Mouse (Mus musculus): ENCODE data around the gene Gm17655.
A peak's percentile ranks its signal among the peaks of the same experiment; 100 is the strongest.
"Not testable (repeated sequence)": the region's sequence is repeated elsewhere in the genome, so short reads cannot be mapped to it uniquely, and the experiment has no call there.

The Gm17655 gene

GRCm38 (mm10) chr5:110072413-110072812 is at the start of gene Gm17655:
TSS of gene Gm17655 (minus strand) at chr5:110072513.
- DNase-seq, result not testable (repeated sequence)

- peak; percentile 91 for DNase-seq
Observed at GRCm38 (mm10) chr5:110109991-110110441, 37.7 kb upstream of the Gm17655 start, which contains the start of gene Zfp605. TSS of gene Zfp605 (plus strand) at chr5:110110092.

DNA sequence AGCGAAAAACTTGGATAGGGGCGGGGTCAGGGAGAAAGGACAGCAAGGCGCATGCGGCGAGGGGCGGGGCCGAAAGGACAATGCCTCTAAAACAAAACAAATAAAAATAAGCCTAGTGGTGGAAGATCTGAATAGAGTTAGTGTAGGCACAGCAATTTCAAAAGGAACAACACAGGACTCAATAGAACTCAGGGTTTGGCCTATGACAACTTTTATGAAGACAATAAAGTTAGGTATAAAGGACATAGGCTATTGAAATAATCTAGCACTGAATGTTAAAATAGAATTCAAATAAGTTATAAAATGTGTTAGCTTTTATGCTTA is 36.0 kb upstream of the Gm17655 start:
- DNase-seq, result no peak

DNA sequence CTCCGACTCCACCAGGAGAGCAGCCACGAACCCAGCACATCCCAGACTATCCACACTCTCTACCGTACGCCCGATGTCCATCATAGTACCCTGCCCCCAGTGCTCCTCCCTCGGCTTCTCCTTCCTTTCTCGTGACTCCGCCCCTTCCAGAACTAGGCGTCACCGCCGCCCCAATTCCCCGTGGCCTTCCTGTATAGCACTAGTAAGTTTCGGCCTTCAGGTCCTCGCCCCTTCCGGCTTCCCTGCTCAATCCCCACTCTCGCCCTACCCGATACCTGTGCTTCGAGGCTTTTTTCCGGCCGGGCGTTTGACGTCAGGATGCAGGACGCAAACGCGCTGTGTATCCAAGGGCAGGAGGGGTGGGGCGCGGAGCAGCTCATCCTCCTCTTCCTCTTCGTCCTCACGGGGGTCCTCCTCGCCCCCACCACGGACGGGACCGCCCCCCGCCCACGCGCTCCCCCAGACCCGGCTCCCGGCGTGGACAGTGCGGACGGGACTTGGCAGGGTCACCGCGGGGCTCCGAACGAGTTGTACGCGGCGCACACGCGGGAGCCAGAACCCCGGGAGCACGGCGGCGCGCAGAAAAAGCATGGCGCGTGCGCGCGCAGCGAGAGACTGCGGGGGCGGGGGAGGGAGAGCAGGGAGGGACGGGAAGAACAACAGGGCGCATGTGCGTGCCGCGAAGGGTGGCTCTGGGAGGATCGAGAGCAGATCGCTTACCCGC is 35.4 kb upstream of the Gm17655 start, which contains the start of gene Gtpbp6:
TSS of gene Gtpbp6 (minus strand) at position 617 of the 724 bp plus-strand sequence.
- peak; percentile 96 for DNase-seq

DNA sequence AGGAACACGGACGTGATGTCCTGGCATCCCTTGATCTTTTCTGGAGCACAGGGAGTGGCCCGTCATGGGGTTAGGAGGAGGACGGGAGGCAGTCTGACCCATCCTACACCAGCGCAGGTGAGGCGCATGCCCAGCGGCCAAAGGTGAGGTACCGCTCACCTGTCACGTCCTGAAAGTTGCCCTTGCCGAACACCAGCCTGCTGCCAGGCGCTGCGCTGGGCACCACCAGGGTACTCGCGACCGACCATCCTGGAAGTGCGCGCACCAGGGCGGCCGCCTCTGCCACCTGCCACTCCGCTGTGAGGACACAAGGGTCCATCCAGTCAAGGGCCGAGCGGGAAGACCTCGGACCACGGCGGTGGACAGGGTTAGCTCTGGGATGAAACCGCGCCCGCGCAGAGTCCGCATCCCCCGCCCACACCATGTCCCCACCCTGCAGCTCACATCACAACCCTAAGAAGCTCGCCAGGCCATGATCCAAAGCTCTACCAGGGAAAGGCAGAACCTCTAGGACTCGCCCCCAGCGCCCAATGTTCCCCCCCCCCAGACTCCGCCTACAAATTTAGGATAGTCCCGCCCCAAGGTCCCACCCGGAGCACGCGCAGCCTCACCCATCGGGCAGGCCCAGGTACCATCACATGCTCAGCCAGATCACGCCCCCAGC is 34.7 kb upstream of the Gm17655 start:
- DNase-seq, result peak; percentile 55

DNA sequence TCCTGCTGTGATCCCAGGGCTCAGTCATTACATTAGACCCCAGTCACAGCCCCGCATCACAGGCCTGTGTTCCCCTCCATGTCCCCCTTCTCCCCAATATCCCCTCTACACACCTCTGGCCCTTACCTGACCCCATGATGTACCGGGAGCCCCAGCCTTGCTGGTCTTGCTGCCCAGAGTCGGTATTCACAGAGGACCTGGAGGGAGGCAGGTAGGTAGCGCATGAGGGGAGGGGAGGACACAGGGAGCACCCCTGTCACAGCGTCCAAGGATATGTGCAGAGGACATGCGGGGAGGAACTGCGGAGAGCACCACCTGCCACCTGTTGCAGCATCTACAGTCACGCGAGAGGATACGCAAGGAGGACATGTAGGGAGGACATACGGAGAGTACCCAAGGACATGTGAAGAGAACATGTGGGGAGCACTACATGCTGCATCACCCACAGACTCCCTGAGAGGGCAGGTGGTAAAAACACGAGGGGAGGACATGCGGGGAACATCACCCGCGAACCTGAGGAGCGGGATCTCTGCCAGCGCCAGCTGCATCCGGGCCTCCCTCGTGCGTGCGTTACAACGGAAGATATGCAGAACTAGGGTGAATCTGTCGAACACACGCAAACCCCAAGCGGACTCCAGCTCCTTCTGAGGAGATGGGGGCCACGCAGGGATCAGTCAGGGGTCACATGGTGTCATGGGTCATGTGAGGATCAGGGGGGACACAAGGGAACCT is 34.0 kb upstream of the Gm17655 start:
- no peak for DNase-seq

DNA sequence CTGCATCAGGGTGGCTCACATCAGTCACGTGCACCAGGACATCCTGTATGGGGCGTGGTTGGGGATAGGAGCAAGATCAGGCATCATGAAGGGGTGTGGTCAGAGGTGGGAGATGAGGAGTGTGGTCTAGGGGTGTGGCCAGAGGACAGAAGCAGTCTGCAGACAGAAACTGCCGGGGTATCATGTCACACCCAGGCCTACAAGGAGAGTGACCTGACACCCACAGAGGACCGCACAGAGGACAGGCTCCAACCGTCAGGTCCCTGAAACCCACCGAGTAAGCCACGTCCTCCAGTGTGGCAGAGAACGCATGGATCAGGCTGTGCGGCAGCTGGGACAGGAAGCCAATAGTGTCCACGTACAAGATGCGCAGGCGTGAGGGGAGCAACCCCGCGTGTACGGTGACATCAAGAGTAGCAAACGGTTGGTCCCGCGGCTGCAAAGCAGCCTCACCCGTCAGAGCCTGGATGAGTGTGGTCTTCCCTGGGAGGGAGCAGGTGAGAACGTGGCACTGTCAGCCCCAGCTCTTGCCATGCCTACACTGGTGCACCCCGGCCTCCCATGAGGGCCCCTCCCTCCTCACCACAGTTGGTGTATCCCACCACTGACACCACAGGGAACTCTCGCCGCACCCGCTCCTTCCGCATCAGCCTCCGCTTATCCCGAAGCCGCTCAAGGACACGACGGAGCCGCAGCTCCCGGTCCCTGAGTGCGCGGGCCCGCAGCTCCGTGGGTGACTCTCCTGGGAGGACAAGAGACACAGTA is 32.5 kb upstream of the Gm17655 start:
- no peak for DNase-seq

GRCm38 (mm10) chr5:110103901-110104615 is 31.7 kb upstream of the Gm17655 start:
- no peak for DNase-seq

DNA sequence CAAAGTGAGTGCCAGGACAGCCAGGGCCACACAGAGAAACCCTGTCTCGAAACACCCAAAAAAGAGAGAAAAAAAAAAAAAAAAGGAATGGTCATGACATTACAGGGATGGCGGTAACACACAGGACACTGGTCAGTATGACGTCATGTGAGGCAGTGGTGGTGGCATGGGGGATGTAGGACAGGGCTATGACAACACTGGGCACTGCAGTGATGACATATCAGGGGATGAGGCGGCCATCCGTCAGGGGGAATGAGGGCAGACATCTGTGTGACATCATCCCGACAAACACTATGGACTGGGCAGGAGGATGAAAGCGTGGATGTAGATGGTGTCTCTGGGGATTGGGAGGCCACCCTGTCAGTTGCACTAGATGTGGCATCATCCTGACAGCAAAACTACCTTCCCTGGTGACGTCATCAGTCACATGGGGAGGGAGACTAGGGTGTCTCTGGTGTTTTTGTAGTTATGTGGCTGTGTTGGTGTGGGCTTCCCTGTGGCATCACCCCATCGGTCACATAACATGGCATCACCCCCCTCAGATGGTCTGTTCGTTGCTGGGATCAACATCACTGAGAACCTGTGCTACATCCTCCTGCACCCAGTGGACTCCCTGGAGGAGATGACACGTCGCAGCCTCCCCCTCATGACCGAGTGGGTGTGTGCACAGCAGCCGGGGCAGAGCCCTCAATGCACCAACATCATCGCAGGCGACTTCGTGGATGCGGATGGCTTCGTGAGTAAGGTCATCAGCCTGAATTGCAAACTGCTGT is 30.7 kb upstream of the Gm17655 start:
- DNase-seq, result no peak

DNA sequence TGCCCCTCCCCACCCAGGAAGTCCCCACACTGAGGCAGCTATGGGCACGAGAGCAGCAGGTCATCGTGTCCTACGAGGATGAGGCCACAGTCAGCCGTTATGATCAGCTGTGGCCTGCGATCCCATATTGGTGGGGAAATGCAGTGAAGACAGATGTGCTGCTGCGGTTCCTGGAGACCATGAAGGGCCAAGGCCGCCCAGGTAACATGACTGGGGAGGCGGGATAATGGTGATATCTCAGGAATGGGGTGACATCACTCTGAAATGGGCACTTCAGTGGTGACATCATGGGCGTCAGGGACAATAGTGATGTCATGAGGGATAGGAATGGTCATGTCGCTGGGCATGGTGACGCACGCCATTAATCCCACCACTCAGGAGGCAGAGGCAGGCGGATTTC is 30.1 kb upstream of the Gm17655 start:
- DNase-seq, result no peak

- peak; percentile 55 for DNase-seq
Observed at GRCm38 (mm10) chr5:110101716-110102347, 29.5 kb upstream of the Gm17655 start.

GRCm38 (mm10) chr5:110100921-110101631 is 28.8 kb upstream of the Gm17655 start:
- DNase-seq, result peak; percentile 49

DNA sequence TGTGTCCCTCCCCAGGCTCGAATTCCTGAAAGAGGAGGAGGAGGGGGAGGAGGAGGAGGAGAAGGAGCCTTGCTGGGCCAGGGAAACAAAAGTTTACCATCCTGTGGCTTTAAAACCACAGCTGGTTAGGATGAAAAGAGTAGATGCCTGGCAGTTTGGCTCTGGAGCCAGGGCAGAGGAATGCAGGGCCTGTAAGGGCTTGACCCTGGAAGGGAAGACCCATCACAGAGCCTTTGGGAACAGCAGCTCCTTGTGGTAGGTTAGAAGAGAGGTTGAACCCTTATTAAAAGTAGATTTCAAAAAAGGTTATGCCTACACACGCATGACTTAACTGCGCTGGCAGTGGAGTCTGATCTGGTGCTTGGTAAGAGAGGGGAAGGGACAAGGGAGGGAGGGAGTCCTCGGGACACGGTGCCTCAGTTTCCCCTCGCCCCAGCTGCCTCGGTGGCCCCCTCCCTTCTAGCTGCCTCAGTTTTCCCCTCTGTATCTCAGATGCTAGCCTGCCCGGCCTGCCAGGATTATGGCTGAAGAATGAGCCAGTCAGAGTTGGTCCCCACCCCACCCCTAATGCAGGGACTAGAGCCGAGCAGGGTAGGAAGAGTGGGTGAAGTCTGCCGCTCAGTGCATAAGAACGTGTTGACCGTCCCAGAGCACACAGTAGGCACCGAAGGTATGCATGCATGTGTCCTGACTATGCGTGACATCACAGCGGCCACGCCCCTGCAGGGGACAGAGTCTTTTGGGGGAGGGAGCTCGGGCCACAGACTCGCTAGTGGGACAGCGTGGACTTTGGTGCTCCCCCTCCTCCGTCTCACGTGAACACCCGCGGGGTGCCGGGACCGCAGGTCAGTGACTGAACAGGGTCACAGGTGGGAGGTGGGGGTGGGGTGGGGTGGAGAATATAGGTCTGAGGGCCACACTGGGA is 27.6 kb upstream of the Gm17655 start, which contains the start of gene Plcxd1:
TSS of gene Plcxd1 (plus strand) at position 314 of the 925 bp plus-strand sequence.
- DNase-seq, result peak; percentile 62

DNA sequence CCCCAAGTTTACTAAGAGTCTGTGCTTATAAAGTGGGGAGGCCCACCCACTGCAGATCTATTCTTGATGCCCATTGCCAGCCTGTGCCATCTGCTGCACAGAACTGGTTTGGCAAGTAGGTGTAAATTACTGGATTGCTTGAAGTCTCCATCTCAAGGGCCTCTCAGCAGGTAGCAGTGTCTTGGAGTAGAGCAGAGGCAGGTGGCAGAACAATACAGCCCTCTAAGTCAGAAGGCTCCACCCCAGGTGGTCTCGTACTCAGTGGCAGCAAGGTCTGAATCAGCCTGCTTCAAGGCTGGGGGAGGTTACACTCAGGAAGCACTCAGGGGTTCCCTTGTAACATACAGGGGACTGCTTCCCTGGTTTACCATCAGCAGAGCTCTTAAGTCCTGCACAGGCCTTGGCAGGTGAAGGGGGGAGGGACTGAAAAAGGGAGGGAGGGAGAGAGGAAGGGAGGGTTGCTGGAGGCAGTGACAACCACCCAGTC is 26.7 kb upstream of the Gm17655 start:
- DNase-seq, result no peak

DNA sequence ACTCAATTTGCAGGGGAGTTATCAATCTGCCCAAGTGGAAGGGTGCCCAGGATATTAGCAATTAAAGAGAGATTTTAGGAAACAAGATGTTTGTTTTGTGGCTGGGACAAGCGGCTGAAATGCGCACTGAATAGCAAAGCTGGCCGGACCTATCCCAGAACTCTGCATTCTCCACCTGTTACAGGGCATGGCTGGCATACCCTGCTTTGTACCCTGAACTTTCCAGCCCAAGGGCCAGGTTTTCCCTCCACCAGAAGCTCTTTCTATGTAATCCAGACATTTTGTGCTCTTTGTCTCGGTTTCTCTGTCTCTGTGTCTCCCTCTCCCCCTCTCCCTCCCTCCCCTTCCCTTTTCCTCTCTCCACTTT is 22.5 kb upstream of the Gm17655 start:
- no peak for DNase-seq

DNA sequence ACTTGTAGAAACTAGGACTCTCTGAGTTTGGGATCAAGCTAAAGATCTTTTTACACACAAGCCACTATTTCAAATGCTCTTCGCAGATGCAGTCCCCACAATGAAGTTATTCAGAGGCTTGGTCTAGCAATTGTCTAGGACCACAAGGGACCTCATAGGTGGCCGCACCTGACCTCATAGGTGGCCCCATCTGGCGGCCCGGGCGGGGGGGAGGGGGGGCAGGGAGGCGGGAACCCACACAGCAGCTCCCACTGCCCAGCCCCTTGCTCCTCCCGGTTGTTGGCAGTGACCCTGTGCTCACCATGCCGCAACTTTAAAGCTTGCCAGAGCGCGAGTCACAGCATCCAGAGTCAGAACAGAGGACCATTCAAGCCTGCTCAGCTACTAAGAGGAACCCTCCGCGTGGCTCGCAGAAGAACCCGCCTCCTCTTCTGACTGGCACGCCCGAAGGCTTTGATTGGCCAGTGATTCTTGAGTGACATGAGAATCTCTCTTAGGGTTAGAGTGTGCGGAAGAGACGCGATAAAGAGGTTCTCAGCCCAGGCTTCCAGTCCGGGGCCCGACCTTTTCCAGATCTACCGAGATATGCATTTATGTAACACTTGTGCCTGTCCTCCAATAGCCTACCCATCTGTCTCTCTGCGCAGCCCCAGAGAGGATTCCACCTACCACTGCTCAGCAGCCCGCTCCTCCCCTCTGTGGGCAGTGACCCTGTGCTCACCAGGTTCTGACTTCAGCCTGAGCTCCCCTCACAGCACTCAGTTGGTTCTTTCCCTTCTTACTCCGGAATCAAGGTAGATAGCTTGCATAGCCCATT is 21.9 kb upstream of the Gm17655 start, which contains the start of gene Gm35315:
TSS of gene Gm35315 (minus strand) at position 391 of the 817 bp plus-strand sequence.
- peak; percentile 92 for DNase-seq

DNA sequence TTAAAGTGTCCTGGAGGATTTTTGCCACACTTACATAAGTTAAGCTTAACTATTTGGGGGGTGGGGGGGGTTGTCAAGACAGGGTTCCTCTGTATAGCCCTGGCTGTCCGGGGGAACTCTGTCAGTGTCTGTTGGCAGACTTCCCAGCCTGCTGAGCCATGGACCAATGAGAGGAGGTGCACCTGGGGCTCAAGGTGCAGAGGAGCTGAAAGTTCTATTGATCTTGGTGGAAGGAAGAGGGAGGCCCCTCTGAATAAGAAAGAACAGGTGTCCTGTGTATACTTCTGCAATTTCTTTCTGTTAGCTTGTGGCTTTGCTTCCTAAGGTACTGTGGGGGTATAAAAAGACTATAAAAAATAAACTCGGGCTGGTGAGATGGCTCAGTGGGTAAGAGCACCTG is 19.2 kb upstream of the Gm17655 start:
- no peak for DNase-seq

Data from kidney, adult 11 months (tissue).